Mouse (Mus musculus): ENCODE measurements around the gene Wipf2. TPM values are rescaled to one million over a fixed set of nuclear protein-coding genes. Genes with fewer than 3 reads are reported as not detected.

The Wipf2 gene
- polyA plus RNA-seq, 1 experiment from 2014 or later = 4.2 TPM

- no peaks in the 10 kb centered on the region for H3K9me3 ChIP-seq
- peak overlapping the region; percentile 61 for H3K4me3 ChIP-seq
- peak overlapping the region; percentile 93 for H3K4me2 ChIP-seq (replicated peaks)
- peak overlapping the region; percentile 78 for H3K9ac ChIP-seq
- peaks cover 78% of the 10 kb centered on the region for H3K4me1 ChIP-seq
- H3K36me3 ChIP-seq = no peaks in the 10 kb centered on the region
- peak; percentile 83 for ATAC-seq (ENCODE audit: low FRiP score, low read depth)
- no peaks in the 10 kb centered on the region for H3K27me3 ChIP-seq (replicated peaks)
- WGBS = under 1% methylated on average over 38 of the region's 38 CpGs
- H3K27ac ChIP-seq = no peak overlapping the region; the same call in 1 of the 2 replicates
Observed at GRCm38 (mm10) chr11:98937410-98937913, 74.0 kb downstream of the Wipf2 start.

GRCm38 (mm10) chr11:98937914-98938694 lies 74.7 kb downstream of the Wipf2 start:
- peaks cover 78% of the 10 kb centered on the region for H3K4me1 ChIP-seq
- H3K9ac ChIP-seq = peak overlapping the region; percentile 78
- H3K4me3 ChIP-seq = peak overlapping the region; percentile 61
- under 1% methylated on average over 39 of the region's 39 CpGs for WGBS
- no peak for ATAC-seq (ENCODE audit: low FRiP score, low read depth)
- no peaks in the 10 kb centered on the region for H3K36me3 ChIP-seq
- no peaks in the 10 kb centered on the region for H3K27me3 ChIP-seq (replicated peaks)
- peak overlapping the region; percentile 93 for H3K4me2 ChIP-seq (replicated peaks)
- H3K27ac ChIP-seq = peak overlapping the region; percentile 46; the same call in 1 of the 2 replicates
- no peaks in the 10 kb centered on the region for H3K9me3 ChIP-seq

DNA sequence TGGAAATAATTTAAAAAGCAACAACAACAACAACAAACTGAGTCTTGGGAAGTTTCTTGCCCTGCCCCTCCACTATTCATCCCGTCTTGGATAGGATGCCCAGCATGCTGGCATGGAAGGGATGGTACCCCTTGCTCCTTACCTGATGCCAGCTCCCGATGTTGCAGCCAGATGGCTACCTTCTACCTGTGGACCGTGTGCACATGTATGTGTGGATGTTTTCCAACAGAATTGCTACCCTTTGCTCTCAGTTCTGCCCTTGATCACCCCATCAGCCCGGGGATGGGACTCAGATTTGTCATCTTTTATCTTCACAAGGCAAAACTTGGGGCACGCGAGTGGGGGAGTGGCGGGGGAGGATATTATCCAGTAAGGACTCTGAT lies 75.3 kb downstream of the Wipf2 start:
- Histone ChIP-seq H3K4me1 (peaks cover 78% of the 10 kb centered on the region), H3K9me3 (no peaks in the 10 kb centered on the region), H3K36me3 (no peaks in the 10 kb centered on the region), H3K4me2 (replicated peaks) (peak overlapping the region; percentile 93), H3K4me3 (peak overlapping the region; percentile 61), H3K27me3 (replicated peaks) (no peaks in the 10 kb centered on the region), H3K9ac (peak overlapping the region; percentile 78; the same call in 1 of the 2 replicates), H3K27ac (no peak overlapping the region)
- ATAC-seq (ENCODE audit: low FRiP score, low read depth) = no peak
- 48% methylated on average over 7 of the region's 7 CpGs for WGBS

DNA sequence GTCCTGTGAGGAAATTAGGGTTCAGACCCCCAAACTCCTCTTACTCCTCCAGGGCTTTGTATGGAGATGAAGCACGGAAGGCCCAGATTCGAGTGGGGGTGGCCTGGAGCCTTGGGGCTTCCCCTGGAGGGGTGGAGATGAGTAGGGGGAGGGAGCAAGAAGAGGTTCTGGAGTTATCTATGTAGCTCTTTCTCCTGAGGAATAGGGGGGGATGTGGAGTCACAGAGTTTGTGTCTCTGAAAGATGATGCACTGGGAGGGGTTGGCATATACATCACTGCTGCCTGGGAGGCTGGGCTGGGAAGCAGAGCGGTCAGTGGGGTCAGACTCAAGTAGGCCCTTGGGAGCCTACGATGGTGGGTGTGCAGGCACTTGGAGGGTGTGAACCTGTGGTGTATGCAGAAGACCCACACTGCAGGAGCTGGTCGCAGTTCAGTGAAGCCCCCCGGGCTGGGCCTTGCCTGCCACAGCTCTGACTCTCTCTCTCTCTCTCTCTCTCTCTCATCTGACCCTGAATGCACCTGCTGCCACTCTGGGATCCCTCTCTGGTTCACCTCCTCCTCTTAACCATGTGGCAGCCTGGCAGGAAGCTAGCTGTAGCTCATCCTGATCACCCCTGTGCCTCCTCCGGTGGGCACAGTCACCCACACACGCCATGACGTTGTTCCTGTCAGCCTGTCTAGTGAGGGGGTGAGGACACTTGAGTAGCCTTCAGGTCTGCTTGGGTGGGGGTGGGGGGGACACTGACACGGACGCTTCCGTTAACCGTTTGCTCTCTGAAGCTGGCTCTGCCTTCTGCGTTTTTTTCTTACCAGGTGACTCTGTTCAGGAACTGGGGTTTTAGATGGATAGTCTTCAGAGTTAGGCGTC lies 75.9 kb downstream of the Wipf2 start:
- 57% methylated on average over 15 of the region's 15 CpGs for WGBS
- no peaks in the 10 kb centered on the region for H3K9me3 ChIP-seq
- H3K9ac ChIP-seq = 0 out of 2 replicates have a peak overlapping the region, but pooled peaks have one; percentile 17
- no peak for ATAC-seq (ENCODE audit: low FRiP score, low read depth)
- H3K36me3 ChIP-seq = no peaks in the 10 kb centered on the region
- H3K4me3 ChIP-seq = peak overlapping the region; percentile 61; the same call in 1 of the 2 replicates
- H3K27ac ChIP-seq = no peak overlapping the region
- peak overlapping the region; percentile 93 for H3K4me2 ChIP-seq (replicated peaks)
- H3K27me3 ChIP-seq (replicated peaks) = no peaks in the 10 kb centered on the region
- H3K4me1 ChIP-seq = peaks cover 84% of the 10 kb centered on the region

DNA sequence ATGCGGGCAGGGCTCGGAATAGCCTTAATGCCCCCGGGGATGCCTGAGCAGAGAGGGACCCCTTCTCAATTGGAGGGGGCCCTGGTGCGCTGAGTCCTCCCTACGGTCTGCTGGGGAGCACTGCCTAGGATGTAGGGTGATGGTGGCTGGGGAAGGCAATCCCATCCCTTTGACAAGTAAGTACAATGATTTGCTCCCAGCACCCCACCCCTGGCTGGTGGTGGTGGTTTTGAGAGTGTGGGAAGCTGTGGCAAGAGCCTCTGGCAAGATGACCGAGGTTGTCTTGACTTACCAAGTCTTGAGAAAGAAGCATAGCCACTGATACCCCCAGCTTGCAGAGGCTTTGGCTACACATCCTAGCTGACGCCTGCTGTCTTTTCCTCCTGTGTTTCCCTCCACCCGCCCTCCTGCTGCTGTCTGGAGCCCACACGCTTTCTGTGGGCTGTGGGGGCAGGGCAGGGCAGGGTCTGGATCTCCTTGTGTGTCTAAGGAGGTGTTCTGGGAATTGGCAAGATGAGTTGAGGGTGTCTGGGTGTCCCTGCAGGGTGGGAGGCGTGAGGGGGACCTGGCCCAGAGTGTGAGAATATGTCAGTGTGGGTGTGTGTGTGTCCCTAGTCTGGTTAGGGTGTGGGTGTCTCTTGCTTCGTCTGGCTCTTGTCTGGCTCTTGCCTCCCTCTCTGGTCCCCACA lies 76.7 kb downstream of the Wipf2 start:
- 0 out of 2 replicates have a peak overlapping the region, but pooled peaks have one; percentile 5 for H3K4me3 ChIP-seq
- ATAC-seq (ENCODE audit: low FRiP score, low read depth) = no peak
- no peaks in the 10 kb centered on the region for H3K27me3 ChIP-seq (replicated peaks)
- no peaks in the 10 kb centered on the region for H3K9me3 ChIP-seq
- 58% methylated on average over 11 of the region's 11 CpGs for WGBS
- no peak overlapping the region for H3K27ac ChIP-seq
- peaks cover 92% of the 10 kb centered on the region for H3K4me1 ChIP-seq
- H3K36me3 ChIP-seq = no peaks in the 10 kb centered on the region
- peak overlapping the region; percentile 93 for H3K4me2 ChIP-seq (replicated peaks)
- peak overlapping the region; percentile 65; the same call in 1 of the 2 replicates for H3K9ac ChIP-seq

GRCm38 (mm10) chr11:98940776-98941175 lies 77.3 kb downstream of the Wipf2 start:
- Histone ChIP-seq H3K4me2 (replicated peaks) (peak overlapping the region; percentile 93), H3K27me3 (replicated peaks) (no peaks in the 10 kb centered on the region), H3K4me1 (peaks cover 90% of the 10 kb centered on the region), H3K9me3 (no peaks in the 10 kb centered on the region), H3K4me3 (0 out of 2 replicates have a peak overlapping the region, but pooled peaks have one; percentile 5), H3K9ac (peak overlapping the region; percentile 65; the same call in 1 of the 2 replicates), H3K36me3 (no peaks in the 10 kb centered on the region), H3K27ac (peak overlapping the region; percentile 44; the same call in 1 of the 2 replicates)
- no peak for ATAC-seq (ENCODE audit: low FRiP score, low read depth)
- 48% methylated on average over 3 of the region's 3 CpGs for WGBS

- Histone ChIP-seq H3K4me3 (peak overlapping the region; percentile 43), H3K9me3 (no peaks in the 10 kb centered on the region), H3K9ac (peak overlapping the region; percentile 65), H3K4me2 (replicated peaks) (peak overlapping the region; percentile 93), H3K4me1 (peaks cover 84% of the 10 kb centered on the region), H3K27ac (peak overlapping the region; percentile 44), H3K36me3 (no peaks in the 10 kb centered on the region), H3K27me3 (replicated peaks) (no peaks in the 10 kb centered on the region)
- 3% methylated on average over 12 of the region's 12 CpGs for WGBS
- no peak for ATAC-seq (ENCODE audit: low FRiP score, low read depth)
Observed at GRCm38 (mm10) chr11:98941341-98941825, 77.9 kb downstream of the Wipf2 start.

DNA sequence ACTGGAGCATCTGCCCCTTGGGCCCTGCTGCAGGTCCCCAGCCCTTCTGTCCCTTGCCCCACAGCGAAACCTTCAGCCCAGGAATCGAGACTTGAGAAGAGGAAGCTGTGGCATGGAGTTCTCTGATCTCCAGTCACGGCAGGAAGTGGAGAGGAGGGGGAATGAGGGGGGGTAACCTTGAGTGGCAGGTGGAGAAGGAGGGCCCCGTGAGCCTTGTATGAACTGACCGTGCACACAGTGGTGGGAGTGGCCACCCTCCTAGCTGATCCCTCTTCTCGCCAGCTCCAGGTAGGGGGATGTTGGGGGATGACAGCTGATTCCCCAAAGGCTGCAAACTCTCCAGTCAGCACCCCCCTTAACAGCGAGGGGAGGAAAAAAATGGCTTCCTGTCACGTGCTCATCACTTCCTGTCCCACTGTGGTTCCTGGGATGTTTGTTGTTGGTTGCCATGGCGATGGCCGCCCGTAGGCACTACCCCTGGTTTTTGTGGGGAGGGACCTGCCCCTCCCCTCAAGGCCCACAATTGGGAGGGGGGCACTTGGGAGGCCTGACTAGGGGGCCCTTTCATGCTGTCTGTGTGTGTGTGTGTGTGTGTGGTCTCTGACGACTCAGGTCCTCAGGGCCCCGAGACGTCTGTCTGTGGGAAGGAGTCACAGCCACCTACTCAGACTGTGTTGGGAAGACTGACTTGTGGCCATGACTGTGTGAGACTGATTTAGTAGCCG lies 78.5 kb downstream of the Wipf2 start:
- Histone ChIP-seq H3K27ac (peak overlapping the region; percentile 44), H3K4me2 (replicated peaks) (peak overlapping the region; percentile 93), H3K27me3 (replicated peaks) (no peaks in the 10 kb centered on the region), H3K4me1 (peaks cover 78% of the 10 kb centered on the region), H3K9ac (peak overlapping the region; percentile 65), H3K36me3 (no peaks in the 10 kb centered on the region), H3K4me3 (peak overlapping the region; percentile 43), H3K9me3 (no peaks in the 10 kb centered on the region)
- WGBS = 4% methylated on average over 15 of the region's 15 CpGs
- ATAC-seq (ENCODE audit: low FRiP score, low read depth) = peak; percentile 55

- H3K4me1 ChIP-seq = peaks cover 81% of the 10 kb centered on the region
- no peak for ATAC-seq (ENCODE audit: low FRiP score, low read depth)
Observed at GRCm38 (mm10) chr11:98942555-98942922, 79.1 kb downstream of the Wipf2 start.

DNA sequence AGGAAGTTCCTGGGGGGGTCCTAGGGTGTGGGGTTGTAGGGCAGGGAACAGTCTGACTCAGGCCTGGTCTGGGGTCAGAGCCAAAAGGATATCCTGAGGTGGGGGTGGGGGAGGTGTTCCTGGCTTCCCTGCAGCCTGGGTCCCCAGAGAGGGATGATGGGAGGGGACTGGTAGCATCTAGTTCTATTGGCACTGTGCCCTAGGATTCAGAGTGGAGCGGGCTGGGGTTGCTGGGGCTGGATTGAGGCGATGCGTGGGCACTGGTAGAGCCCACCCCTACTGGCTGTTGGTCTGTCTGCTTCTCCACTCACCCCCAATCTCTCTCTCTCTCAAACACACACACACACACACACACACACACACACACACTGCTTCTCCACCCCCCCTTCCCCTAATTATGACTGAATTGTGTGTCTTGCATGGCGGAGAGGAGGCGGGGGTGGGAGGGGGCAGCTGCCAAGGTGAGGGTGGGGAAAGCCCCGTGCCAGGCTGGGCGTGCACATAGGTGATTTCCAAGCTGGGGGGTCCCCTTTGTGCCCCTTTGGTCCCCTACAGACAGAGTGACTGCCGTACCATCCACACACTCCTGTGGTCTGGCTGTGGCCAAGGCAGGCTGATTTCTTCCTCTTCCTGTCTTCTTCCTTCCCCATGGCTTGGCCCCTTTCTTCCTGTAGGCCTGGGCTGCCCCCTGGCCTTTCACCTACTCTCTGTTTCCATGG lies 79.6 kb downstream of the Wipf2 start:
- Histone ChIP-seq H3K9ac (0 out of 2 replicates have a peak overlapping the region, but pooled peaks have one; percentile 65), H3K27me3 (replicated peaks) (no peaks in the 10 kb centered on the region), H3K4me3 (no peak overlapping the region), H3K27ac (peak overlapping the region; percentile 46; the same call in 1 of the 2 replicates), H3K36me3 (no peaks in the 10 kb centered on the region), H3K4me1 (peaks cover 80% of the 10 kb centered on the region), H3K9me3 (no peaks in the 10 kb centered on the region), H3K4me2 (replicated peaks) (peak overlapping the region; percentile 93)
- ATAC-seq (ENCODE audit: low FRiP score, low read depth) = peak; percentile 10; the same call in 1 of the 2 replicates
- WGBS = 66% methylated on average over 8 of the region's 8 CpGs

More at GRCm38 (mm10) chr11:98942555-98942922, 79.1 kb downstream of the Wipf2 start:
- no peaks in the 10 kb centered on the region for H3K9me3 ChIP-seq
- peak overlapping the region; percentile 93 for H3K4me2 ChIP-seq (replicated peaks)
- H3K27me3 ChIP-seq (replicated peaks) = no peaks in the 10 kb centered on the region
- peak overlapping the region; percentile 65 for H3K9ac ChIP-seq
- WGBS = 49% methylated on average over 3 of the region's 3 CpGs
- H3K4me3 ChIP-seq = 0 out of 2 replicates have a peak overlapping the region, but pooled peaks have one; percentile 43
- peak overlapping the region; percentile 44 for H3K27ac ChIP-seq
- H3K36me3 ChIP-seq = no peaks in the 10 kb centered on the region

All from neural tube, embryonic 12.5 days (tissue).